Mouse (Mus musculus) heart, postnatal 0 days (tissue): ENCODE data around the gene Fasn. TPM values are rescaled to one million over a fixed set of nuclear protein-coding genes. Genes with fewer than 3 reads are reported as not detected.
"Not testable (repeated sequence)": the region's sequence is repeated elsewhere in the genome, so short reads cannot be mapped to it uniquely, and the experiment has no call there.

Experiments
- ATAC-seq: fragments of 200-750 bp; cut with Nextera tagmentation; 2 replicates; pipeline ENCODE4 v1.8.0; 2017; ENCODE audit warnings: low read depth, moderate number of reproducible peaks, moderate library complexity; ENCODE audit not compliant: insufficient read depth
- DNase-seq: peaks from one replicate; pipeline ENCODE4 v3.0.0-alpha.2; 2016; ENCODE audit warnings: low spot score
- H3K27ac ChIP-seq: fragments of 300-500 bp; sonication (generic); 2 replicates; pipeline ENCODE4 v1.5.1; 2014; ENCODE audit warnings: low read depth, mild to moderate bottlenecking
- H3K27me3 ChIP-seq: fragments of 300-500 bp; sonication (generic); 2 replicates; pipeline ENCODE4 v1.6.1; 2014; ENCODE audit warnings: low read length, mixed read lengths; ENCODE audit not compliant: control insufficient read depth, insufficient read depth
- H3K36me3 ChIP-seq: fragments of 300-500 bp; sonication (generic); replicated peaks from 2 replicates; pipeline ENCODE4 v1.6.1; 2014; ENCODE audit warnings: low read length, mixed read lengths; ENCODE audit not compliant: control insufficient read depth, insufficient read depth
- H3K4me1 ChIP-seq: fragments of 300-500 bp; sonication (generic); 2 replicates; pipeline ENCODE4 v1.6.1; 2014; ENCODE audit warnings: antibody characterized with exemption; ENCODE audit not compliant: control insufficient read depth, insufficient read depth
- H3K4me2 ChIP-seq: fragments of 300-500 bp; sonication (generic); 2 replicates; pipeline ENCODE4 v1.6.1; 2014; ENCODE audit warnings: low read depth, mild to moderate bottlenecking, low read length, moderate library complexity
- H3K4me3 ChIP-seq: fragments of 300-500 bp; sonication (generic); 2 replicates; pipeline ENCODE4 v1.5.1; 2014; ENCODE audit warnings: low read depth, low read length
- H3K9ac ChIP-seq: fragments of 300-500 bp; sonication (generic); replicated peaks from 2 replicates; pipeline ENCODE4 v1.6.1; 2014; ENCODE audit warnings: low read depth, low read length, mixed read lengths
- H3K9me3 ChIP-seq: fragments of 300-500 bp; sonication (generic); replicated peaks from 2 replicates; pipeline ENCODE4 v1.6.1; 2016; ENCODE audit warnings: low read length; ENCODE audit not compliant: control insufficient read depth
- CTCF ChIP-seq: IDR thresholded peaks from 2 replicates; pipeline ENCODE4 v1.5.1; 2016; ENCODE audit warnings: antibody characterized with exemption, control low read depth, low read depth
- EP300 ChIP-seq: IDR thresholded peaks from 2 replicates; pipeline ENCODE4 v1.6.1; 2016; ENCODE audit warnings: antibody characterized with exemption, low read depth
- WGBS: fragments of 180-500 bp; shearing (Covaris S2); extraction: QIAGEN DNeasy Blood & Tissue Kit; methylation state at CpG from one replicate; pipeline ENCODE4 v1.1.7; 2014; 5-methylcytosine and 5-hydroxymethylcytosine counted together
- polyA plus RNA-seq: library from polyadenylated mRNA; unstranded; fragments of >200 nt; fragmentation: Nextera tagmentation; extraction: Ambion mirVana; gene quantifications from 2 replicates; pipeline ENCODE4 v1.2.1, GENCODE M21; 2015
- total RNA-seq: library from RNA; depleted of rRNA; stranded (reverse); fragments of >200 nt; gene quantifications from 2 replicates; pipeline ENCODE4 v1.2.3, GENCODE M21; 2014; ENCODE audit warnings: low replicate concordance

Gene Fasn
- total and polyA plus RNA-seq, 2 experiments from 2014 or later: 14.1 to 90.4 TPM

GRCm38 (mm10) chr11:120789810-120790209, 34.5 kb downstream of the Fasn start:
- Histone ChIP-seq H3K36me3 (peaks cover 67% of the 10 kb centered on the region), H3K4me1 (peaks cover 7% of the 10 kb centered on the region), H3K4me2 (no peak overlapping the region), H3K9me3 (no peaks in the 10 kb centered on the region), H3K4me3 (no peak overlapping the region), H3K9ac (no peak overlapping the region), H3K27ac (no peak overlapping the region), H3K27me3 (no peaks in the 10 kb centered on the region)
- TF ChIP-seq EP300: no peak
- no peak for TF ChIP-seq CTCF
- DNase-seq (no peak), ATAC-seq (no peak)
- WGBS: 84% methylated on average over 3 of the region's 3 CpGs

GRCm38 (mm10) chr11:120789355-120789754, 35.0 kb downstream of the Fasn start:
- TF ChIP-seq CTCF (no peak), EP300 (no peak)
- H3K36me3 ChIP-seq: peaks cover 67% of the 10 kb centered on the region
- peaks cover 8% of the 10 kb centered on the region for H3K4me1 ChIP-seq
- DNase-seq (no peak), ATAC-seq (no peak)
- no peak overlapping the region for H3K9ac ChIP-seq
- no peaks in the 10 kb centered on the region for H3K9me3 ChIP-seq
- H3K4me3 ChIP-seq: no peak overlapping the region
- no peaks in the 10 kb centered on the region for H3K27me3 ChIP-seq
- no peak overlapping the region for H3K4me2 ChIP-seq
- no peak overlapping the region for H3K27ac ChIP-seq
- WGBS: 87% methylated on average over 4 of the region's 4 CpGs

- not testable (repeated sequence) for ATAC-seq, H3K9me3 ChIP-seq, H3K27me3 ChIP-seq, H3K27ac ChIP-seq, H3K4me3 ChIP-seq, H3K4me2 ChIP-seq, DNase-seq, H3K9ac ChIP-seq
- WGBS: 80% methylated on average over 9 of the region's 10 CpGs
- H3K4me1 ChIP-seq: peaks cover 11% of the 10 kb centered on the region
- H3K36me3 ChIP-seq: peaks cover 63% of the 10 kb centered on the region
These were observed 35.9 kb downstream of the Fasn start for GRCm38 (mm10) chr11:120788460-120788859.

DNA sequence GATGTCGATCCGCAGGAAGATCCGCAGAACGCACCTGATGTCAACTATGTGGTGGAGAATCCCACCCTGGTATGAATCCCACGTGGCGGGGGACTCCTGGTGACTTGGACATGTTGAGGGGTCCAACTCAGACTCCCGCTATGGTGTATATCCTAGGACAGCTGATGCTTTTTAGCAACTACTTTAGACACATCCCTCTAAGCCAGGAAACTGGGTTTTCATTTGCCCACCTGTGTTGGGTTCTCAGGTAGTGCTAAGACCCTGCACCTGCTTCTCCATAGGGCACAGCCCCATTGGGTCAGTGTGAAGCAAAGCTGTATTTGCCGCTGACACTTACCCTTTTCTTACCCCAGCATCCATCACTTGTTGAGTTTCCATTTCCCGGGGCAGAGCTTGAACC, 39.2 kb downstream of the Fasn start:
- Histone ChIP-seq H3K4me3 (peak overlapping the region; percentile 80), H3K4me1 (peaks cover 13% of the 10 kb centered on the region), H3K36me3 (peaks cover 51% of the 10 kb centered on the region), H3K4me2 (peak overlapping the region; percentile 95), H3K9ac (peak overlapping the region; percentile 84), H3K27ac (no peak overlapping the region), H3K27me3 (no peaks in the 10 kb centered on the region), H3K9me3 (no peaks in the 10 kb centered on the region)
- DNase-seq (no peak), ATAC-seq (no peak)
- 40% methylated on average over 9 of the region's 9 CpGs for WGBS
- no peak for TF ChIP-seq CTCF
- no peak for TF ChIP-seq EP300

GRCm38 (mm10) chr11:120784064-120784791, 40.1 kb downstream of the Fasn start, which contains the start of the genes Rfng and Gps1:
Gene Rfng (minus strand): TSS chr11:120784207.
Gene Gps1 (plus strand): TSS chr11:120784272.
- Histone ChIP-seq H3K27me3 (no peaks in the 10 kb centered on the region), H3K4me3 (peak within 1 kb of the TSS; percentile 80), H3K9ac (peak within 1 kb of the TSS; percentile 84), H3K4me1 (peaks cover 13% of the 10 kb centered on the region), H3K27ac (peak within 1 kb of the TSS; percentile 21), H3K9me3 (no peaks in the 10 kb centered on the region), H3K4me2 (peak within 1 kb of the TSS; percentile 95), H3K36me3 (peaks cover 42% of the 10 kb centered on the region)
- under 1% methylated on average over 79 of the region's 107 CpGs for WGBS
- DNase-seq (peak; percentile 76), ATAC-seq (peak; percentile 80)
- no peak for TF ChIP-seq CTCF
- TF ChIP-seq EP300: no peak
